Mouse (Mus musculus) spleen, adult 2 months (tissue): ENCODE measurements around the gene Fam228b.

Experiments used
- CTCF ChIP-seq: fragments of 200-500 bp; IDR thresholded peaks from 2 replicates; pipeline ENCODE4 v1.5.1; 2011; ENCODE audit warnings: mild to moderate bottlenecking, inconsistent platforms; ENCODE audit not compliant: insufficient read depth, insufficient read length, insufficient replicate concordance; ENCODE audit errors: extremely low read depth
- POLR2A ChIP-seq: fragments of 200-500 bp; IDR thresholded peaks from 2 replicates; pipeline ENCODE4 v1.6.1; 2011; ENCODE audit warnings: low read depth, low read length, inconsistent platforms

- TF ChIP-seq CTCF (no peak), POLR2A (no peak)
Measured at GRCm38 (mm10) chr12:4811705-4812104, 42.6 kb upstream of the Fam228b start.
